Mouse (Mus musculus): ENCODE results near the gene Ssu2. TPM values are rescaled to one million over a fixed set of nuclear protein-coding genes. Genes with fewer than 3 reads are reported as not detected.

The Ssu2 gene
- total RNA-seq, 2 experiments from 2014 or later: 0.32 TPM; not detected in 1

DNA sequence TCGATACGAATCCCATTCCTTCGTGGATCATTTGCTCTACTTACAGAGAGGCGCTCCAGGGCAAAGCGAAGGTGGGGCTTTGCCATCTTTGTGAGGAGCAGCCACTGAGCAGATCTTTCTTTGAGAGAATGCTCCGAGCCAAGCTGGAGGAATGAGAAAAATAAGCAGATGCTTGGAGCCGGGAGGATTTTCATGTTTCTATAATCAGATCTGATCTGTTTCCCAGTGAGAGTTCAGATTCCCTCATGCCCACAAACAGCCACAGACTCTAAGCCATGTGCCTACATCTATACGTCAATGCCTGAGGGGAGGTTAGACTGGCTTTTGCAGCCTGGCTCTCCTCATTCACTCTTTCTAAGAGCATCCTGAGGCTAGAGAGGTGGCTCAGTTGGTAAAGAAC, 27.1 kb downstream of the Ssu2 start:
- DNase-seq (ENCODE audit: low spot score in 2 of 2): peak; percentile 32 to 79
- intact Hi-C loops (cut with DNase I): loop anchor here (5.0 kb wide), 1 partner anchor 78 kb away; no protein-coding TSS in a partner anchor

GRCm38 (mm10) chr6:112359341-112359740, 28.5 kb downstream of the Ssu2 start:
- DNase-seq (ENCODE audit: low spot score in 2 of 2): no peak
- intact Hi-C loops (cut with DNase I): no loop called here

DNA sequence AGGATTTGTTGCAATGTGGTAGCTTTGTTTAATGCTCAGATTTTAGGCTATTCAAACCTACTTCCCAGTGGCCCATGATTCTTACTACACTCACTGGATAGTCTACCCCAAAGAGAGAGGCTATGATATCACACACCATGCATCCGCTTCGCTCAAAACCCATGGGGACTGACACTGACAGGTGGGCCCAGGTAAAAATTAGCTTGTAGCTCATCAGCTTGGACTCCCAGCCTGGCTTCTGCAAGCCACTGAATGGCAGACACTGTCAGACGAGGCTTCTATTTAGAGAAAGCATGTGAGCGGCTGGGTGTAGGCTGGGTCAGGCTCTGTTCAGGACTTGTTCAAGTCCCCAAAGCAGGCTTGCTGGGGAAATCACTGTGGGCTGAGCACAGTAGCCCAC, 37.4 kb downstream of the Ssu2 start:
- intact Hi-C loops (cut with DNase I): no loop called here
- no peak for DNase-seq (ENCODE audit: low spot score in 2 of 2)

DNA sequence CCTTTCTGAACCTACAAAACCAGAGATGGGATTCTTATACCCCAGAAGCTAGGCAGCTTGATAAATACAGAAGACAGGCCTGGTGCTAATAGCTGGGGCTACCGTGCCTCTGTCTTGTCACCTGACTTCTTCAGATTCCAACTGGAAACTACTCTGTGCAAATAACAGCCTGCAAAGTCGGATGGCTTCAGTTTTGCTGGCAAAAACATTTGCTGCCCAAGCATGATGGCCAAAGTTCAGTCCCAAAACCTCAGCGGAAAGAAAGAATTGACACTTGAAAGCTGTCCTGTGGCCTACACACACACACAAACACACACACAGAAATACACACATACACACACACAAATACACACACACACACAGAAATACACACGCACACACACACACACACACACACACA, 48.8 kb downstream of the Ssu2 start:
- intact Hi-C loops (cut with DNase I): no loop called here

GRCm38 (mm10) chr6:112337667-112338066, 50.2 kb downstream of the Ssu2 start:
- DNase-seq (ENCODE audit: low spot score in 2 of 2): peak in 1 of 2 experiments; percentile 11
- intact Hi-C loops (cut with DNase I): no loop called here

More for the DNA sequence above, 48.8 kb downstream of the Ssu2 start:
- no peak for DNase-seq (ENCODE audit: low spot score in 2 of 2)

GRCm38 (mm10) chr6:112333930-112334329, 53.9 kb downstream of the Ssu2 start:
- no peak for DNase-seq (ENCODE audit: low spot score in 2 of 2)
- intact Hi-C loops (cut with DNase I): no loop called here

- DNase-seq (ENCODE audit: low spot score in 2 of 2): no peak
- intact Hi-C loops (cut with DNase I): no loop called here
Measured at GRCm38 (mm10) chr6:112331223-112331598, 56.6 kb downstream of the Ssu2 start.

DNA sequence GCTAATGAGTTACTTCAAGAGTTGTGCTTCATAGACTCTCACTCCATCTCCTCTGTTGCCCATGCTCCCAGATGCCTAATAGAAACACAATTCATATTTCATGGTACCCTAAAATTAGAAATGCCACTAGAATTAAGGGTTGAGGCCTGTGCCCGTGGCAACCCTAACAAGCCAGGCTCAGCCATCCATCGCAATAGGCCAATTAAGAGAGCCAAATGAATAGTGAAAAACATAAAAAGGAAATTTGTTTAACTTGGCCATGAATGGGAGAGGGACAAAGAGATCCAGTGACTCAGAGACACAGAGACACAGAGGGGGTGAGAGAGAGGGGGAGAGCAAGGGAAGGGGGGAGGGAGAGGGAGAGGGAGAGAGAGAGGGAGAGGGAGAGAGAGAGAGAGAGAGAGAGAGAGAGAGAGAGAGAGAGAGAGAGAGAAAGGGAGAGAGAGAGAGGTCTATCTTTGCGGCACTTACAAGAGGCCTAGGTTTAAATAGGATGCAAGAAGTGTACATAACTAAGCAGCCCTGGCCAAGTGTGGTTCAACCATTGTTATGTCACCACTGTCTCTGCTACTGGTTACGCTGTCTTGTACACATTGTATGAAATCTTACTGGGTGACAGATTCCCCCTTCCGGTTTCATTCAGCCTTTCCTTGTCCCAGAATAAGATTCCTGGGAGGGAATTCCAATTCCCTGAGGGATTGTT, 57.2 kb downstream of the Ssu2 start:
- DNase-seq (ENCODE audit: low spot score in 2 of 2): no peak
- intact Hi-C loops (cut with DNase I): no loop called here

DNA sequence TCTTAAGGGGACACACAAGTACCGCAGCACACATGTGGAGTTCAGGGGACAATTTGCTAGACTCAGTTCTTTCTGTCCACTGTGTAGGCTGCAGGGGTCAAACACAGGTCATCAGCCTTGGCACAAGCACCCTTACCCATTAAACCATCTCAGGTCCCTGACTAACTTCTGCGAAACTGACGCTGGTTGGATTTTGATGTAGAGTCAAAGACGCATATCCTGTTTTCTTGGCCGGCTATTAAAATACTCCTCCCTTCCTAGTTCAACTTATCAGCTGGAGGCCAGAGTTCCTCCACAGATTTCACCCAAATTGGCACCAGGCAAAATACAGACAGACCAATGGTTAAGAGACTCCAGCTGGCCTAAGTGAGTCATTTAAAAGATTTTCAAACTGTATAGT, 60.0 kb downstream of the Ssu2 start:
- DNase-seq (ENCODE audit: low spot score in 2 of 2): no peak
- intact Hi-C loops (cut with DNase I): no loop called here

- no peak for DNase-seq (ENCODE audit: low spot score in 2 of 2)
- intact Hi-C loops (cut with DNase I): no loop called here
Measured at GRCm38 (mm10) chr6:112325213-112325612, 62.6 kb downstream of the Ssu2 start.

DNA sequence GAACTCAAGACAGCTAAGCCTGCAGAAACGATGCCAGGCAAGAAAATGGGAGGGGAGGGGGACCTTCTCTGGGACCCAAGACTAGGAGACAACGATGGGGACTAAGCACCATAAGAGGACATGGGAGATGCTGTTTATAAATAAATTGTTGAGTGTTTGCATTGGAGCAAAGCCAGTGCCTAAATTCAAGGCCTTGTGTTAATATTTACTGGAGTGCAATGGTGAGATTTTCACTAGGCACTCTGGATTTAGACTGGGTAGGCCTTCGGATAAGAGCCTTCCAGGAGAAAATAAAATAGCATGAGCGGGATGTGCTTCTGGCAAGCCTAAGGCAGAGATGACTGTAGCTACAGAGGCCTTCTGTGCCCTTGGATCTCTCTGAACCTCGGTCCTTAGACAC, 64.9 kb downstream of the Ssu2 start:
- DNase-seq (ENCODE audit: low spot score in 2 of 2): no peak
- intact Hi-C loops (cut with DNase I): loop anchor here (5.0 kb wide), 1 partner anchor 46 kb away; no protein-coding TSS in a partner anchor

DNA sequence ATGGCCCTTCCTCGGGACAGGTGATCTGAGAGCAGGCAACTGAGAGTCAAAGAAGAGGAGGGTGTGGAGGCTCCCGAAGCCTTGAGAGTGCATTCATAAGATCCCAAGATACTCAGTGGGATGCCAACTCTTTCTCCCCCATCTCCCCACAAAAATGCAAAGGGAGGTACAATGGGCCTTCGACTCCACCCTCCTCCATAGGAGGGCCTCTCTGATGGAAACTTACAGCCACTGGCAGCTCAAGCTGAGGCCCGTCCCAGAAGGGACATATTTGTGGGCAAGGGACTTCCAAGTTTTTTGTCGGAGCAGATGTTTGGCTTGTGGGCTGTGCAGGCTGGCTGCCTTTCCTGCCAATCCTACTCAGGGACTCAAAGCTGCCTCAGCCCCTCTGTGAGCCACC, 67.1 kb downstream of the Ssu2 start:
- DNase-seq (ENCODE audit: low spot score in 2 of 2): peak in 1 of 2 experiments; percentile 38
- intact Hi-C loops (cut with DNase I): loop anchor here (5.0 kb wide), 1 partner anchor 43 kb away; no protein-coding TSS in a partner anchor

GRCm38 (mm10) chr6:112319449-112319848, 68.4 kb downstream of the Ssu2 start:
- DNase-seq (ENCODE audit: low spot score in 2 of 2): no peak
- intact Hi-C loops (cut with DNase I): no loop called here

DNA sequence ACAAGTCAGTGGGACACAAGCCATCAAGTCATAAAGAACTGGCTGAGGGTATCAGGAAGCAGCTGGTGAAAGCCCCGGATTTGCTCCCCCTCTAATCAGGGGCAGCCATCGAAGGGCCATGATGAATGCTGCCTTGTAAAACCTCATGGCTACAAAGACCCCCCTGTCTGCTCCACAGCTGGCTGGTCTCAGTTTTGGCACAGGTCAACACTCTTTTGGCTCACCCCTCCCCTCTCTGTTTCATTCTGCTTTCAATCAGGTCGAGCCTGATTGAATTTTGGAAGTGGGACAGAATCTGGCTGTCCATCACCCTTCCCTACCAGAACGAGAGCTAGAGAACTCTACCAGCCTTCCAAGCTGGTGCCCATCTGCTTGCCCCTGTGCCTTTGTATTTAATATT, 76.4 kb downstream of the Ssu2 start:
- peak in 1 of 2 experiments; percentile 15 for DNase-seq (ENCODE audit: low spot score in 2 of 2)
- intact Hi-C loops (cut with DNase I): no loop called here

GRCm38 (mm10) chr6:112309330-112309938, 78.4 kb downstream of the Ssu2 start:
- intact Hi-C loops (cut with DNase I): no loop called here
- no peak for DNase-seq (ENCODE audit: low spot score in 2 of 2)

Other genes starting within 250 kb of the Ssu2 start
- gene Lmcd1, start 114.3 kb downstream of the Ssu2 start, total RNA-seq (2021): 10 to 100 TPM in 1 of 2 experiments, 1 to 10 TPM in 1; 9.8 to 10.3 TPM
- under 1 TPM; 0.39 to 0.53 TPM for gene Cav3, start 71.5 kb upstream of the Ssu2 start, total RNA-seq (2021)
- gene Oxtr, start 101.9 kb upstream of the Ssu2 start, total RNA-seq (2021): 1 to 10 TPM; 8.0 to 8.1 TPM